Mouse (Mus musculus) intestine, embryonic 14.5 days (tissue): ENCODE results near the gene Gm17349. TPM values are rescaled to one million over a fixed set of nuclear protein-coding genes. Genes with fewer than 3 reads are reported as not detected.
A peak's percentile ranks its signal among the peaks of the same experiment; 100 is the strongest.
"Not testable (repeated sequence)": the region's sequence is repeated elsewhere in the genome, so short reads cannot be mapped to it uniquely, and the experiment has no call there.

Experiments
- ATAC-seq: fragments of 200-750 bp; cut with Nextera tagmentation; replicated peaks from 2 replicates; pipeline ENCODE4 v1.8.0; 2017; ENCODE audit warnings: low read depth, moderate number of reproducible peaks, moderate TSS enrichment, moderate library complexity; ENCODE audit not compliant: low FRiP score, low TSS enrichment
- DNase-seq: peaks from one replicate; pipeline ENCODE4 v3.0.0-alpha.2; 2018; ENCODE audit warnings: low spot score
- H3K27ac ChIP-seq: fragments of 300-500 bp; sonication (generic); 2 replicates; pipeline ENCODE4 v1.5.1; 2014; ENCODE audit warnings: low read depth, mild to moderate bottlenecking, control low read depth
- H3K27me3 ChIP-seq: fragments of 300-500 bp; sonication (generic); replicated peaks from 2 replicates; pipeline ENCODE4 v1.6.1; 2014; ENCODE audit warnings: low read length, control low read depth; ENCODE audit not compliant: control insufficient read depth, insufficient read depth
- H3K36me3 ChIP-seq: fragments of 300-500 bp; sonication (generic); 2 replicates; pipeline ENCODE4 v1.6.1; 2014; ENCODE audit warnings: low read length, control low read depth; ENCODE audit not compliant: control insufficient read depth, insufficient read depth
- H3K4me1 ChIP-seq: fragments of 300-500 bp; sonication (generic); replicated peaks from 2 replicates; pipeline ENCODE4 v1.6.1; 2014; ENCODE audit warnings: low read length, control low read depth, mixed read lengths; ENCODE audit not compliant: control insufficient read depth, insufficient read depth
- H3K4me2 ChIP-seq: fragments of 300-500 bp; sonication (generic); 2 replicates; pipeline ENCODE4 v1.6.1; 2014; ENCODE audit warnings: low read length
- H3K4me3 ChIP-seq: fragments of 300-500 bp; sonication (generic); 2 replicates; pipeline ENCODE4 v1.5.1; 2014; ENCODE audit warnings: low read depth, low read length, control low read depth, mixed read lengths
- H3K9ac ChIP-seq: fragments of 300-500 bp; sonication (generic); 2 replicates; pipeline ENCODE4 v1.6.1; 2014; ENCODE audit warnings: mild to moderate bottlenecking, low read length
- H3K9me3 ChIP-seq: fragments of 300-500 bp; sonication (generic); 2 replicates; pipeline ENCODE4 v1.6.1; 2016; ENCODE audit warnings: low read length, control low read depth; ENCODE audit not compliant: control insufficient read depth
- WGBS: fragments of 180-500 bp; shearing (Covaris S2); extraction: QIAGEN DNeasy Blood & Tissue Kit; methylation state at CpG from one replicate; pipeline ENCODE4 v1.1.7; 2014; 5-methylcytosine and 5-hydroxymethylcytosine counted together
- polyA plus RNA-seq: library from polyadenylated mRNA; unstranded; fragments of >200 nt; fragmentation: Nextera tagmentation; extraction: Ambion mirVana; gene quantifications from 2 replicates; pipeline ENCODE4 v1.2.1, GENCODE M21; 2014

Gene Gm17349
- polyA plus RNA-seq, 1 experiment from 2014 or later, result not detected

DNA sequence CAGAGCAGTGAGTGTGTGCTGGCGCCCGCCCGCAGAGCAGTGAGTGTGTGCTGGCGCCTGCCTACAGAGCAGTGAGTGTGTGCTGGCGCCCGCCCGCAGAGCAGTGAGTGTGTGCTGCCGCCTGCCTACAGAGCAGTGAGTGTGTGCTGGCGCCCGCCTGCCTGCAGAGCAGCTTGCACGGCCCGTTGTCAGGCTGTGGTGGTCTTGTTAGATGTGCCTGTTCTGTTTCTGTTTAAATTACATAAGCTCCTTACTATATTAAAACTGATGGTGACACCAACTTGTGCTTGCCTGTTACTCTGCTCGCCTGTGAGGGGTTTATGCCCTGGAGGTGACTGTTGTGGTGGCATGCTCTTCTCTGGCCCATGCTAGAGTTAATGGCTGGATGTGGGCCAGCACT lies 2.9 kb upstream of the Gm17349 start:
- Histone ChIP-seq H3K4me2 (no peak overlapping the region), H3K36me3 (peaks cover 91% of the 10 kb centered on the region)

GRCm38 (mm10) chr15:99704881-99705280 lies 409 bp downstream of the Gm17349 start:
- DNase-seq, result no peak
- peak overlapping the region; percentile 57; the same call in 1 of the 2 replicates for H3K27ac ChIP-seq
- WGBS, result 81% methylated on average over 7 of the region's 7 CpGs
- H3K4me3 ChIP-seq, result no peak overlapping the region
- H3K4me2 ChIP-seq, result no peak overlapping the region
- no peaks in the 10 kb centered on the region for H3K9me3 ChIP-seq
- peaks cover 58% of the 10 kb centered on the region for H3K36me3 ChIP-seq
- H3K27me3 ChIP-seq, result no peaks in the 10 kb centered on the region
- ATAC-seq, result no peak
- H3K4me1 ChIP-seq, result peaks cover 15% of the 10 kb centered on the region
- H3K9ac ChIP-seq, result no peak overlapping the region

More for the DNA sequence above, 2.9 kb upstream of the Gm17349 start:
- 96% methylated on average over 13 of the region's 13 CpGs for WGBS
- H3K27ac ChIP-seq, result no peak overlapping the region
- no peaks in the 10 kb centered on the region for H3K27me3 ChIP-seq
- ATAC-seq, result no peak
- no peaks in the 10 kb centered on the region for H3K9me3 ChIP-seq
- H3K9ac ChIP-seq, result no peak overlapping the region
- H3K4me1 ChIP-seq, result peaks cover 8% of the 10 kb centered on the region
- no peak for DNase-seq
- H3K4me3 ChIP-seq, result no peak overlapping the region

DNA sequence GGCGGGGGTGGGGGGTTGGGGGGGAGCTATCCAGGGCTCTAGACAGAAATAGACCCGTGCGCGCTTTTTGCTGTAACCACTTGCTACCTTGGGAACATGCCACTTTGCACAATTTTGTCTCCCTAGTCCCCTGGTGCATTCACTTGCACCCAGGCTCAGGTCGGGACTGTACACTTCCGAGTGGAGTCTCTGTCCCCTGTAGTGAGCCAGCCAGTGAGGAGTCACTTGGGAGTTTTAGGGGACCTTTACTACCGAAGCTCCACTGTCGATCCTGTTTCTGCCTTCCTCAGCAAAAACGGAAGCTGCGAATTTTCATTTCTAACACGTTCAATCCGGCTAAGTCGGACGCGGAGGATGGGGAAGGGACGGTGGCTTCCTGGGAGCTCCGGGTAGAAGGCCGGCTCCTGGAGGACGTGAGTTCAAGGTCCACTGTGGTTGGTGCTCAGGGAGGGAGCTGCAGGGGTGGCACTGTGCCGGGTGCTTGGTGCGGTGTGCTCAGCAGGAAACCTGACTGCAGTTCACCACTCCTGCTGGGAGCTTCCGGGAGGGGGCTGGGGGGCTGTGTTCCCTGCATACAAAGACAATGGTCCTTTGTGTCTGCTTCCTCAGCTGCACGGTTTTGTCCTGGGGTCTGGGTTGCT lies 1.1 kb downstream of the Gm17349 start:
- 59% methylated on average over 23 of the region's 23 CpGs for WGBS
- ATAC-seq (no peak), DNase-seq (no peak)
- no peak overlapping the region for H3K4me2 ChIP-seq
- H3K4me3 ChIP-seq, result no peak overlapping the region
- H3K9ac ChIP-seq, result no peak overlapping the region
- no peaks in the 10 kb centered on the region for H3K9me3 ChIP-seq
- peaks cover 15% of the 10 kb centered on the region for H3K4me1 ChIP-seq
- peak overlapping the region; percentile 57; the same call in 1 of the 2 replicates for H3K27ac ChIP-seq
- H3K36me3 ChIP-seq, result peaks cover 51% of the 10 kb centered on the region
- H3K27me3 ChIP-seq, result 0 out of 2 replicates have a peak, but pooled peaks cover 3% of the 10 kb centered on the region

- 80% methylated on average over 5 of the region's 5 CpGs for WGBS
- DNase-seq (no peak), ATAC-seq (no peak)
- H3K27me3 ChIP-seq, result 0 out of 2 replicates have a peak, but pooled peaks cover 3% of the 10 kb centered on the region
- H3K4me3 ChIP-seq, result no peak overlapping the region
- H3K9me3 ChIP-seq, result no peaks in the 10 kb centered on the region
- no peak overlapping the region for H3K9ac ChIP-seq
- H3K4me1 ChIP-seq, result peaks cover 16% of the 10 kb centered on the region
- peaks cover 46% of the 10 kb centered on the region for H3K36me3 ChIP-seq
- peak overlapping the region; percentile 70; the same call in 1 of the 2 replicates for H3K4me2 ChIP-seq
- no peak overlapping the region for H3K27ac ChIP-seq
Observed at GRCm38 (mm10) chr15:99703676-99704040, 1.6 kb downstream of the Gm17349 start.

DNA sequence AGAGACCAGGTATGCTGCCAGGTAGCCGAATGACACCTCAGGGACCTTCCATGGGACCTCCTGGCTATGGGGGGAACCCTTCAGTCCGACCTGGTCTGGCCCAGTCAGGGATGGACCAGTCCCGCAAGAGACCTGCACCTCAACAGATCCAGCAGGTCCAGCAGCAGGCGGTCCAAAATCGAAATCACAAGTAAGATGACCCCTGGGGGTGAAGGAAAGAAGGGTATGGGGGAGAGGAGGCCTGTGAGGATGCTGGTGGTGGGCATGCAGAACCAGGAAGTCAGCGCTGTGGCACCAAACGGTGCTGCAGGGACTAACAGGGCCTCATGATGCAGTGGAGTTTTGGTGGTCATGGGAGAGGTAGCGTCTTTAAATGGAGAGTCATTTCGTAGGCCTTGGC lies 2.2 kb downstream of the Gm17349 start:
- Histone ChIP-seq H3K9me3 (no peaks in the 10 kb centered on the region), H3K27ac (no peak overlapping the region), H3K27me3 (0 out of 2 replicates have a peak, but pooled peaks cover 6% of the 10 kb centered on the region), H3K4me1 (peaks cover 17% of the 10 kb centered on the region), H3K9ac (peak overlapping the region; percentile 98), H3K4me3 (peak overlapping the region; percentile 81), H3K36me3 (peaks cover 40% of the 10 kb centered on the region), H3K4me2 (peak overlapping the region; percentile 70)
- no peak for DNase-seq
- no peak for ATAC-seq
- 66% methylated on average over 9 of the region's 9 CpGs for whole genome bisulfite sequencing

GRCm38 (mm10) chr15:99701999-99702900 lies 3.0 kb downstream of the Gm17349 start, which contains the start of gene Smarcd1:
TSS of gene Smarcd1 (plus strand) at chr15:99702129.
- H3K9me3 ChIP-seq, result no peaks in the 10 kb centered on the region
- peak; percentile 99 for DNase-seq
- 0 out of 2 replicates have a peak, but pooled peaks cover 6% of the 10 kb centered on the region for H3K27me3 ChIP-seq
- peak within 1 kb of the TSS; percentile 98 for H3K9ac ChIP-seq
- peak within 1 kb of the TSS; percentile 70 for H3K4me2 ChIP-seq
- H3K4me1 ChIP-seq, result peaks cover 17% of the 10 kb centered on the region
- peak within 1 kb of the TSS; percentile 81 for H3K4me3 ChIP-seq
- H3K36me3 ChIP-seq, result peaks cover 33% of the 10 kb centered on the region
- WGBS, result 1% methylated on average over 61 of the region's 71 CpGs
- ATAC-seq, result peak; percentile 94
- peak within 1 kb of the TSS; percentile 96 for H3K27ac ChIP-seq

GRCm38 (mm10) chr15:99701640-99701998 lies 3.7 kb downstream of the Gm17349 start:
- peak overlapping the region; percentile 96; the same call in 1 of the 2 replicates for H3K27ac ChIP-seq
- H3K27me3 ChIP-seq, ATAC-seq, DNase-seq, H3K9me3 ChIP-seq: not testable (repeated sequence)
- H3K36me3 ChIP-seq, result peaks cover 27% of the 10 kb centered on the region
- H3K4me3 ChIP-seq, result peak overlapping the region; percentile 81
- peak overlapping the region; percentile 98 for H3K9ac ChIP-seq
- WGBS, result 43% methylated on average over 16 of the region's 16 CpGs
- H3K4me2 ChIP-seq, result peak overlapping the region; percentile 70
- peaks cover 17% of the 10 kb centered on the region for H3K4me1 ChIP-seq

GRCm38 (mm10) chr15:99700219-99701106 lies 4.8 kb downstream of the Gm17349 start:
- Histone ChIP-seq H3K27me3 (0 out of 2 replicates have a peak, but pooled peaks cover 6% of the 10 kb centered on the region), H3K4me1 (peaks cover 17% of the 10 kb centered on the region), H3K9me3 (no peaks in the 10 kb centered on the region), H3K4me3 (no peak overlapping the region), H3K27ac (no peak overlapping the region), H3K9ac (no peak overlapping the region), H3K4me2 (no peak overlapping the region), H3K36me3 (peaks cover 18% of the 10 kb centered on the region)
- 79% methylated on average over 18 of the region's 18 CpGs for WGBS
- no peak for DNase-seq
- no peak for ATAC-seq
